Mouse (Mus musculus) kidney, postnatal 36 days (tissue): Measurements from ENCODE around the gene Srpk2.
"Not testable (repeated sequence)": the region's sequence is repeated elsewhere in the genome, so short reads cannot be mapped to it uniquely, and the experiment has no call there.

ENCODE experiments used
- DNase-seq, 2 experiments: peaks; one replicate each; pipeline ENCODE4 v3.0.0; 2021 to 2022; ENCODE audit warnings: mixed read lengths in 2 of 2

Gene Srpk2

GRCm38 (mm10) chr5:23672136-23672535, 12.3 kb downstream of the Srpk2 start:
- DNase-seq: peak; percentile 10 to 12

- DNase-seq: peak; percentile 1 to 22
Observed at GRCm38 (mm10) chr5:23670880-23671279, 13.5 kb downstream of the Srpk2 start.

- DNase-seq: no peak
Observed at GRCm38 (mm10) chr5:23665906-23666305, 18.5 kb downstream of the Srpk2 start.

DNA sequence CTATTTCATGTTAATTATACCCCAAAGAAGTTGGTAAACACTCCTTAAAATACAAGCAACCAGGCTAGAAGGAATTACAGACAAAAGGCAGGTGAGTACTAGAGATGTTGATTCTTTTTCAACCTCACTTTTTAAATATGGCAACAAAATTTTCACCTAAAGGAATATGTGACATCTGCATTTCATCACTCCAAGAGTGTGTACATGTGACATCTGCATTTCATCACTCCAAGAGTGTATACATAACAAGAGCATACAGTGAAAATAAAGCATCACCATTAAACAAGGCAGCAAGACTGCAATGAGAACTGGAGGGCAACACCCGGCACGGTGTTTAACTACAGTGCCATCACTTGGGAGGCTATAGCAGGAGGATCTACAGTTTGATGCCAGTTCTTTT, 23.2 kb downstream of the Srpk2 start:
- no peak for DNase-seq

DNA sequence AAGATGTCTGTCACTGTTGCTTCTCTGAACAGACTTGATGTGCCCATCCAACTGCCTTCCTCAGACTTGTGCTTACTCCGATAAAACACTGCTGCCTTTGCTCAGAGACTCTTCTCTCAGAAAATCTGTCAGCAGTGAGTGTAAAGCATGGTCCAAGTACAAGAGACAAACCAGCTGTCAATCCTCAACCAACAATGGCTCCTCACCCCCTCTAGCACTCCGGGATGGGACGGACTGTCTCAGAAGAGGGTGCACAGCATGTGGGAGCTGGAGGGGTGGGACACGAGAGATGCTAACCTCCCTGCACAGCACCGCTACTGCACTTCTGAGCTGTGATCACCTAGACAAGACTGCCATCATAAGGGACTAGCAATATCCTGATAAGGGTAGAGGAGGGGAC, 26.4 kb downstream of the Srpk2 start:
- DNase-seq: no peak

DNA sequence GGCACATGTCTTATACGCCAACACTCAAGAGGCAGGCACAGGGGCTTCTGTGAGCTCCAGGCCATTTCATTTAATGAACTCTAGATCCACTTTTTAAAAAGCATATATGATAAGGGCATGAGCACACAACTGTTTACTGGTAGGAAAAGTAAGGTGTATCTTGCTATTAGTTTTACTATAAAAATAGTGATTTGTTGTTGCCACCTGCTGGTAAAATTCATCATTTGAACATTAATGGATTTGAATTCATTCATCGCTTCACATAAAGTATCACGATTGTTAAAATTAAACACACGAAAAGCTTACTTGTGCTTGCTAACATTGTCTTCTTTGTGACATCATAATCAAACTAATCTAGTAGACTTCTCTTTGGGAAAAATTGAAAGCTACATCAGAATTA, 27.8 kb downstream of the Srpk2 start:
- DNase-seq: no peak

GRCm38 (mm10) chr5:23655030-23655429, 29.4 kb downstream of the Srpk2 start:
- no peak for DNase-seq

DNA sequence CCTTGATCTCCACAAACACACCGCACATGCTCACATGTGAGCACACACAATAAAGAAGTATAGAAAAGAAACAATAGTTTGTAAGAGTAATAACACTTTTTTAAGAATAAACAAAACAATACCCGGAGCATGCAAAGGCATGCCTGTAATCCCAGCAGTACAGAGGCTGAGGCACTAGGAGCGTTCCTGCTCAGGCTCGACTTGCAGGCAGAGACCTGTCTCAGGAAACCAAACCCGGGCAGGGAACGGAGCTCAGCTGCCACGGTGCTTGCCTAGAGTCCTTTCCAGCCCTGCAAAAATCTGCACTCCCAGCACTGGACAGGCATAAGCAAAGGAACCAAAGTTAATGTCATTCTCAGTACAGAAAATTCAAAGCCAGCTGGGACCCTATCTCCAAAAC, 32.1 kb downstream of the Srpk2 start:
- no peak for DNase-seq

- no peak for DNase-seq
Observed at GRCm38 (mm10) chr5:23651786-23652185, 32.6 kb downstream of the Srpk2 start.

DNA sequence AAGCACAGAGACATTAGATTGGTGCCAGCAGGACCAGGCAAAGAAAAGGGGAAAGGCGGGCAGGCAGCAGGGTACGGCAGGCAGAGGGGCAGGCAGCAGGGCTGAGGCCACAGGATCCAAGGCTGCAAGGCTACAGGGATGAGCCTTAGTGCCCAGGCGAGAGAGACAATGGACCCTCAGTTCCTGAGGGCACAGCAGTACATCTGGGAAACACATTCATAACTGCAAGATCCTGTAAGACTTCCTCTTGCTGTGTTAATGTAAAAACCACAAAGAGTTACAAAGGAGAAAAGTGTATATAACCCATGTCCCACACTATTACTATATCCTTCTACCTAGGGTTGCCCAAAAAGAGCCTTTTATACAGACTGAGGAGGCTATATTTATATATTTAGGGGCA, 33.9 kb downstream of the Srpk2 start:
- DNase-seq: no peak

GRCm38 (mm10) chr5:23649246-23649645, 35.2 kb downstream of the Srpk2 start:
- no peak for DNase-seq

- DNase-seq: no peak
Observed at GRCm38 (mm10) chr5:23645671-23646070, 38.7 kb downstream of the Srpk2 start.

- not testable (repeated sequence) for DNase-seq
Observed at GRCm38 (mm10) chr5:23639193-23639592, 45.2 kb downstream of the Srpk2 start.

DNA sequence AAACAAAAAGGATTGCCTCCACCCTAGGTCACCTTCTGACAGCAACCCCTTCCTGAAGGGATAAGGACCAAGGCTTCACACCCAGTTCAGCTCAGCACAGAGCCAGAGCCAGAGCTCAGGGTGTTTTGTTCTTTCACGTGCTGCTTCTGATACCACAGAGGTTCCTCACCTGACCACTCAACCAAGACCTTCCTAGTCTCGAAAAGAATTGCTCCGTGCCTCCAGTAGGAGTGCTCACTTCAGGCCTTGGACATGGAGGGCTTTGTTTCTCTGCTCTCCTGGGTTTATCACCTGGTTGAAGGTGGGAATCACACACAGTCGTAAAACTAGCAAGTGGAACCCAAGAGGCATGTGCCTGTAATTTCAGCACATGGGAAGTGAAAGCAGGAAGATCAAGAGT, 46.4 kb downstream of the Srpk2 start:
- DNase-seq: no peak

DNA sequence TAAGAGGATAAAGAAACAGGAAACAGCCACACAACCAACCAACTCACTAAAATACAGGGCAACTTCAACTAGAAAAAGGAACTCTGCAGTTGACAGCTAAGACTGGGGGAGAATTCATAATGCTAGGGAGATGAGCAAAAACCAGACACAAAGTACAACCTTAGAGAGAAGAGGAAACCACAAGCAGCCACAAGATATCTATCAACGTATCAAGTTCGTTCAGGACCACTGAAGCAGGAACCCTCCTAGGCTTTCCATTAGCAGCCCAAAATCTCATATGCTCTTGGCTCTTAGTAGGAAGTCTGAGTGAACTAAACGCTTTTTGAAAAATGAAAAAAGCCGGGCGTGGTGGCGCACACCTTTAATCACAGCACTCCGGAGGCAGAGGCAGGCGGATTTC, 47.1 kb downstream of the Srpk2 start:
- DNase-seq: no peak

DNA sequence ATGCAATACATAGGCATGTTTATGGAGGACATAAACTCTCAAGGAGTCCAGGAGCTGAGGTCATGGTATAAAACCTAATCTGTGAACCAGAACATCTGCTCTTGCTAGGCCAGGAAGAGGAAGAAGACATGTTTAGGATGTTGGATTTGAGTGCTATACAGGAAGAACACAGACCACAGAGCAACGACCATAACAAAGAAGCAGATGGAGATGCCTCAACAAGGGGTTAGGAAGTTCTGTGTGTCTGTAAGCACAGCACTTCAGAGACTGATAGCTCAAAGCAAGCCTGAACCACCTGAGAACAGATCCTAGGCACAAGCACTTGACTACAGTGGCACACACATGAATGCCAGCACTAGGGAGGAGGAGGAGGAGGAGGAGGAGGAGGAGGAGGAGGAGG, 52.9 kb downstream of the Srpk2 start:
- no peak for DNase-seq

GRCm38 (mm10) chr5:23627221-23627620, 57.2 kb downstream of the Srpk2 start:
- no peak for DNase-seq

DNA sequence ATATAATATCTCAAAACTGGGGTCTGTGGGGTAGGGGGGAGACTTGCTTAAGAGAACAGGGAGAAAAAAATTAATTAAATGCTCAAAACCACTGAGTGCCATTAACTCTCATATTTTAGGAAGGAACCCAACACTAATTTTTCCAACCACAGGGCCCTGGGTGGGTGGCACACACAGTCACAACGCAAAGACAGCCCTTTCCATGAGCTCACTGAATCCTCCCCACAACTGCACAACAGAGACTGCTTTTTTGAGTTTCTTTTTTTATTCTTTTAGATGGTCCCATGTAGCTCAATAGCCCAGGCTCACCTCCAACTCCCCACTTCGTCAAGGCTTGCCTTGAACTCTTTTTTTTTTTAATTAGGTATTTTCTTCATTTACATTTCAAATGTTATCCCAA, 58.2 kb downstream of the Srpk2 start:
- no peak for DNase-seq

GRCm38 (mm10) chr5:23620621-23621020, 63.8 kb downstream of the Srpk2 start:
- DNase-seq: no peak

- DNase-seq: no peak
Observed at GRCm38 (mm10) chr5:23618656-23619055, 65.8 kb downstream of the Srpk2 start.

- no peak for DNase-seq
Observed at GRCm38 (mm10) chr5:23617104-23617415, 67.4 kb downstream of the Srpk2 start.

DNA sequence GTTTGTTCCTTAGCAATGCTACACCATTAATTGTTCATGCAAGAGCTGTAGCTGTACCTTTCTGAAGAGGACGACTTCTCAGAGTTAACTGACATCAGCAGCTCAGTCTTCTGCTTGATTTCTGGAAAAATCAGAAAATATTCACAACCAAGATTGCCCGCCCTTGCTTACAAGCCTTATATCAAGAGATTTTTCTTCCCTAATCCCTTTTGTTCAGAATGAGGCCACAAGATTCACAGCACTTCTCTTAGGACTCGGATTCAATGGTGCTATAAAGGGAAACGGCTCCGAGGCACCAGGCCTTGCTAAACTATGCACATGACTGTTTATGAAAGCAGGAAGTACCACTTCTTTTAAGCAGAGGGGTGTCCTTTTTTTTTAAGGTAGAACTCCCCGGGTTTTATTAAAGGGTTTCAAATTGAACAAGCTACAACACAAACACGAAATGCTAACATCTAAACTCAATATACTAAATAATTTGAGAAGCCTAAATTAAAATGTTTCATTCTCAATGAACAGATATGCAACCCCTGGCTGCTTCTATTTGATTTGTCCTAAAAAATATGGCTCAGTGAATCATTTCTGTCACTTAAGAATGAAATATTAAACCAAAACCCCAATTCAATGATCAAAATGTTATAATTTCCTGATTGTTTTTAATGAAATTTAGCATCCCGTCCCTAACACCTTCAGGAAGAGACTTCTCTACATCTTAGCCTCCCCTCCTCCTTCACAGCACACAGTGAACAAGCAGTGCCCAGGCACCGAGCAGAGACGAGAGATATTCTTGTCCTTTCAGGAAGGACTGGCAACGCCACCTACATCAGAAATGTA, 67.9 kb downstream of the Srpk2 start:
- peak; percentile 68 to 72 for DNase-seq

DNA sequence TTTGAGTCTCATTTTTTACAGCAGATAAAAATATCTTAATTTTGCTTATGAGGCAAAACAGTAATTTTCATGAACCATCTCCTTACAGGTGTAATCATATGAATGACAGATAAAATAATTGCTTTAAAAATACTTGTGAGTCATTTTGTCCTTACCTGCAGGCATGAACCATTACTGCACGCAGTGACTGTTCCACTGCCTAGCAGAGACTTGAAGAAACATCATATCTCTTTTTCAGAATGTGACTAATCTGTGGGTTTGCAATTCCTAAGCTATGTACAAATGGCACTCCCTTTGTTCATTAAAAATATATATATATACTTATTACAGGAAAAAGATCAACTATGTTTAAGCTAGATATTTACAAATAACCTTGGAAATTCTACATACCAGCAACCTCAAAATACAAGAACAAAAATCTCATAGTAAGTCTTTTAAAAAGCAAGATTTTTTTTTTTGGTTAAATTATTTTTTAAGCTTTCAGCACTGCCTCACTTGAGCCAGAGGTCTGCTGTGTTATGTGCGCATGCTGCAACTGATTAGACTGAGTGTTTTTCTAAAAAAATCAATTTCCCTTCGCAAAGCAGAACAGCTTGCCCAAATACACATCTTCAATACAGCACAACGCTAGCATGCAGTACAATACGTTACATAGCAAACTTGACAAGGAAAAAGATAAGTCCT, 68.7 kb downstream of the Srpk2 start:
- no peak for DNase-seq

DNA sequence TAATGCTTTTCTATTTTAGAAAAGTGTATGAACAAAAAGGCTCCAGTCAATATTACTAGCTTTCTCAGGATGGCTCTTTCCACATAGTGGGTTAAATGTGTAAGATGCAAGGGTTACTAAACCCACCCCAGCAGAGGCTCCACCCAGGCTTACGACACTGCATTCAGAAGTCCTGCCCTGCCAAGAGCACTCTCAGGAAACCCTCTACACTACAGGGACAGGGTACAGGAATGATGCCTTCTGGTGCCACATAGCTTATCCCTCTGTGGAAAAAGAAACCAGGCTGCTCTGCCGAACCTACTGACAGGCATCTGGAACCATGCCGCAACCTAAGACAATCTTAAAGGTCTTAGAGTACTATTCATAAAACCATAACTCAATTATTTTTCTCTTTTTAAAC, 71.6 kb downstream of the Srpk2 start:
- no peak for DNase-seq
